Mouse (Mus musculus) cerebellum, adult 11-12 months (tissue): ENCODE measurements at regions not wholly inside any gene's neighbourhood (a gene's known extent, or its start where the extent isn't known, plus 50 kb on each side); places are given as distances from the start of the nearest gene placed in this dataset.

Source experiments
- DNase-seq: peaks from one replicate; pipeline ENCODE4 v3.0.0; 2022

DNA sequence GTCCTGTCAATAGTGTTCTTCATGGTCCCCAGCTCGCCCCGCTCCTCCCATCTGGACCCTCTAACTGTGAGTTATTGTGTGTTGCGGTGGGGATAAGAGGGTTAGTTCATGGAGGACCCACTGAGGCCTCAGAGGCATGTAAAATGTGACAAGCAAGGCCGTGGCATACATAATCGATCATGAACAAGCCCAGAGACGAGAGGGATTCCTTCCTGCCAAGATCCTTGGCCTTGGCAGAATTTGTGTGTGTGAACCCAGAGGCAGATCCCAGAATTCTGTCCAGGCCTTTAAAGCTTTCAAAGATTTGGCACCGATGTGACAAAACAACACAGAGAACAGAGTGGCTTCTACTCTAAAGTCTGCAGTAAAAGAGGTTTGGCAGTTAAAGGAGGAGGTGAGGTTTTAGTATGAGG lies 146.4 kb upstream of the Spdye4c start:
- DNase-seq, result no peak

DNA sequence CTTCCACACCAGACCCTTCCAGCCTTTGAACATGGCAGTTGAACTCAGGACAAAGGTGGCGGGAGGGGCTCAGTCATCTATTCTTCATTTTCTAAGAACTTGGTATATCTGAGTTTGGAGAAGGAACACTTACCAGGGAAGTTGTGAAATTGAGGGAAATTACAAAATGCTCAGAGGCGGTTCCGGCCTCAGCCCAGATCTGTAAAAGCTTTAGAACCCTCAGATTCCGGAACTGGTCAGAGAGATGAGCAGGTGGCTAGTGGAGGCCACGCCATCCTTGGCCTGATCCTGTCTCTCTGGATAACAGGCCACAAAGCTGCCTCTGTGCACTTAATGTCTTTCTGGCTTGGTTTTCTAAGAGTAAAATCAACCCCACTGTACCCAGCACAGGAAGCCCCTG lies 145.6 kb upstream of the Spdye4c start:
- DNase-seq, result no peak

DNA sequence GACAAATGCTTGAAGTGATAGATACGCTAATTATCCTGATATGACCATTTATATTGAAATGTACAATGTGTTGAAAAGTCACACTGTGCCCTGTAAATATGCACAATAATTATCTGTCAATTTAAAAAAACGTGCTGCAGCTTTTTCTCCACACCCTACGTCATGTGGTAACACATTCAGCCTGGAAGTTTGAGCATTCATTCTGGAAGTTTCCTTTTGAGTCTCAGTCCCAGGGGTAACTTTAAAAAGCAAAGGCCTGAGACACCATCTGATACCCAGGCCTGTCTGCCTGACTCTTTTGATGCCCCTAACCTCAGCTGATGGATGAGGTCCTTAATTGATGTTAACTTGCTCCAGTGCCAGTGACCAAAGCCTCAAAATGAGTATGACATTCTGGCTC lies 141.7 kb upstream of the Spdye4c start:
- DNase-seq, result no peak

DNA sequence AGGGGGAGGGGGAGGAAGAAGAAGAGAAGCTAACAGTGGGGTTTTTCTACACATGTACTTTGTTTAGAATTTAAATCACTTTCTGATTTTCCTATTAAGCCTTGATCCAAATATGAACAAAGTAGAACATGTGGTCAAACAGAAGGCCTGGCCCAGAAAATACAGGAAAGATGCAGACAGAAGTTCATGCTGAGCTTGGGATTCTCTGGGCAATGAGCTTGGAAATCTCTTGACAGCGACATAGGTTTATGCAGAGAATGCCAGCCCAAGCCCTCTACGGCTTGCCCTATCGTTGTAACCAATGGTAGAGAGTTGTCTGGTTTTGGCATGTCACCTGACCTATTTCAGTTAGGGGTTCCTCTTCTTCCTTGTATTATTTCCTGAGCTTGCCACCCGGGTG lies 141.0 kb upstream of the Spdye4c start:
- DNase-seq, result peak; percentile 34

DNA sequence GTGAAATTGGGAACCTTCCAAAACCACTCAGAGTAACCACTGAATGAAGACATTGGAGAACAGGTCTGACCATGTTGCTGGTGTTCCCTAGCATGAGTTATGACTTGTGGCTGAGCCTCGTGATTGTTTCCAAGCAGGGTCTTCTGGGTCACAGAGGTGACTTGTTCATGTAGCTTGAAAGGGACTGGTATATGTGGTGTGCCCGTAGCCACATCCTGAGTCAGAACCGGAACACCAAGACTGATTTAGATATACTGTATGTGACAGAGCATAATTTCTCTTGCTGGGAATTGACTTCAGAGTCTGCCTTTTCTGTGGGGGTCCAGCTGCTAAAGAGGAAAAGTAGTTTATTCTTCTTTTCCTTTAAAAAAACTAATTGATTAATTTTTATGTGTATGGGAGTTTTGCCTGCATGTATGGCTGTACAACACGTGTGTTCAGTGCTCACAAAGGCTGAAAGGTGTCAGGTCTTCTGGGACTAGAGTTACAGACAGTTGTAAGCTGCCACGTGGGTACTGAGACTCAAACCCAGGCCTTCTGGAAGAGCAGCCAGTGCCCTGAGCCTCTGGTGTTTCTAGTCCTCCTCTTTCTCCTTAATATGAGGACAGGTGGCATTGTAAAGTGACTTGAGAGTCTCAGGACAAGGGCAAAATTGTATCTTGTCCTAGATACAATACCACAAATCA lies 139.3 kb upstream of the Spdye4c start:
- DNase-seq, result no peak

DNA sequence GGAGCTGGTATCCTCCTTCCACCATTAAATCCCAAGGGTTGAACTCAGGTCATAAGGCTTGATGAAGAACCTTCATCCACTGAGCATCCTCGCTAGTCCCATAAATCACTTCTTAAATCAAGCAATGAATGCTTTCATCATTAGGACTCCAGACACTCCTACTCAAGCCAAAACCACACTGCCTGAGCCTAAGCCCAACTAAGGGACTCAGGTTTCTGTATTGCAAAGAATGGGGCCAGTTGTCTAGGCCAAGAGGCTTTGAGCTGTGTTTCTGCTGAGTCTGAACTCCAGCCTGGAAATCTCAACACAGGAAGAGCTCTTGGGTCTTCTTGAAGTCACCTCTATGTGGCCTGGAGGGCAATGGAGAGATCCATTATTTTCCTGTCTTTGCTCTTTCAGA lies 138.4 kb upstream of the Spdye4c start:
- DNase-seq, result no peak

DNA sequence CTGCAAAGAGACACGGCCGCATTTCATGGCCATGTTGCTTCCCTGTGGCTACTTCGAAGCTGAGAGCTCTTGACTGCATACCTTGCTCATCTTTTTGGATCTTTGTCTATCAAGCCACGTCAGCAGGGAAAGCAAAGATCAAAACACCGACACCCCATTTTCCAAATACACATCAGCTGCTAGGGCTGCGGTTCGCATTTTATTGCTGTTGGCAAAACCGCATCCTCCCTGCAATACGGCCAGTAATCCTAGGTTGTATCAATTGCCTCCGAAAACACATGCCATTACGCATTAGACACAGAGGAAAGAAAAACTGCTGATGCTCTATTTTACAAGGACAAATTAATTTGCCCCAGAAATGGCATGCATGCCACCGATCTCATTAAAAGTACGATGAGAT lies 136.5 kb upstream of the Spdye4c start:
- DNase-seq, result no peak

DNA sequence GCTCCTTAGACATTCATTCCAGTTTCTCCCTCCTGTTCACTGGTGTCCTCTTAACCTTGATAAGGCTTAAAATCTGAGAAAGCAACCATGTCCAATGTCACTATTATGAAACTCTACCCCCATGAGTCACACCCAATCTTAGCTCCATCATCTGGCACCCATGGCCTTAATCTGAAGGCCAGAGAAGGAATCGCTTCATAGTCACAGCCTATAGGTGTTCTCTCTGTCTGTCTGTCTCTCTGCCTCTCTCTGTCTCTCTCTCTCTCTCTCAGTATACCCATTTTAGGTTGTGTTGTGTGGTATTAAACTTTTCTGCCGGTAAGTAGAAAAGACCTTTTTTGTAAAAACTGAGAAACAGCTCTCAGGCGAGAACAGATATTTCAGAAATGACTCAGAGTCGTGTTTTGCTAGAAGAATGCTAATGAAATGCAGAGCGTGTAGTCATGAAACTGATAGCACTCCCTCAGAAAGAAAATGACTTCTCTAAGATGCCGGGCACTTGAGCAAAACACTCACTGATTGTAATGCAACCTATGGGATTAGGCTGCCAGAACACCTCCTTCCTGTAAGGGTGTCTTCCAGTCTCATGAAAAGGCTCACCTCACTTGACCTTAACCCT lies 133.3 kb upstream of the Spdye4c start:
- no peak for DNase-seq

DNA sequence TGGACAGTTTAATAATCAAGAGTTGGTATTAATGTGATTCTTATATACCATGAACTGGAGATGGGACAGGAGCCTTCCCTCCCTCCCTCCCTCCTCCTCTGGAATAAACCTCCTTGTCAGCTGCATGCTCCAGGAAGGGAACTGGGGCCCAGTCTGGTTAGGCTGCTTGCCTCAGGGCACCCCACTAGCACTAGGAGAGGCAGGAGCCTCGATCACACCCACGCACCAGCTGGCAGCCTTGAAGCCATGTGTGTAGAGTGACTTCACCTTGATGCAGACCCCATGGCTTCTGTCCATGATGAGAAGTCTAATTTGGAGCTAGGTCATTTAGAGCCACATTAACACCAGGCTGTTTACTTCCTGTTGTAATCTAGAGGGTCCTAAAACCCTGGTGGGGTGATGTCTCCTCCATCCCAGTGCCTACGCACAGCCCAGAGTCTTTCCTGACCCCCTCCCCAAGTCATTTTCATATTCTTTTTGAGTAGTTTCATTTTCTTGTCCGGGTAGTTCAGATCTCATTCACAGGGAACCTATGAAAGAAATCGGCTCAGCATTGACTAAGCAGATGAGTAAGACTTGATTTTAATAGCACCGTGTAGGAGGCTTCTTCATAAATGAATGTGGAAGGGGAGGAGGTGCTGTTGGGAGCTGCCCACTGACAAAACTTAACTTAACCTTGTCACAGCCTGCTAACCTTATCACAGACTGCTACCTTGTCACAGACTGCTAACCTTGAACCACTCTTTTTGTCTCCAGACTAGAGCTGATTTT lies 125.6 kb upstream of the Spdye4c start:
- peak; percentile 60 for DNase-seq

DNA sequence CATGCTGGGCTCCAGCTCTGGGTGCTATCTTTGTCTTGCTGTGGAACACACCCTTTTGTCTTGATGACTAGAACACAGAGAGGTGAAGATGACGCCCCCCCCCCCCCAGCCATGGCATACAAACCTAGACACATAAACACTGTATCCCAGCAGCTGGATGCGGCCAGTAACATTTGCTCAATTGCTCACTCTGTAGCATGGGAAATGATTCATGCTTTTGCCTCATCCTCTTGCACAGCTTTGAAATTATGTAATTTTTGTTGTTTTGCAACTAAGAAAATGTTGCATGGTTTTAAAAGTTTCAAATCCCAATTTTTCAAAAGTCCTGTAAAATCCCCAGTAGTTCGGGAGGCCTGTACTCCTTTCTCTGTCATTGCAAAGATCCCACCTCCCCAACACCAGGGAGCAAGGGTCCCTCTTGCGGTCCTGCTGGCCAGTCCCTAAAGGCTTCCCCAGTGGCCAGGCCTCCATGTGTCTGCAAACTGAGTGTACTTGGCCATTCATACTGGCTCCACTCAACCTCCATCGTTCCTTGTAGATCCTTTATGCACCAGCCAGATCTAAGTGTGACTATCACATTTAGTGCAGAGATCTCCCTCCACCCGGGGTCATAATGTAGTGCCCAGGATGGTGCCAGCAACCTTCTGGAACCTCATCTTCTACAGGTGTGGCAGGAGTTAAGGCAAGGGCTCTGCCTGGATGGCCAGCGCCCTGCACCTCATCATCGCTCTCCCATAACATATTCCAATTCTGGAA lies 123.3 kb upstream of the Spdye4c start:
- no peak for DNase-seq

DNA sequence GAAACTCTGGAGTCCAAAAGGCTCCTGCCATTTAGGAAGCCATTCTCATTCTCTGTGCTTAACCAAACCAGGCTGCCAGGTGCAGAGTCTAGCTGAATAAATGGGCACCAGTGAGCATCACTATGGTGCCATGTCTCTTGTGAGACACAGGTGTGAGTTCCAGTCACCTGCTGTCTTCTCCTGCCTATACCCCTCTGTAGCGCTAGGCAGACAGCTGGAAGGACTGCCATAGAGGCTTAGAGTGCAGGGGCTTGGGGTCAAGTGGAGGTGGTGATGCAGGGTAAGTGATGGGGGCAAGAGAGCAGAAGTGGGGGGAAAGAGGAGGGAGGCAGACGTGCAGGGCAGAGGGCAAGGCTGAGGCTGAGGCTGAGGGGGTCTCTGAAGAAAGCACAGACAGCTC lies 122.7 kb upstream of the Spdye4c start:
- no peak for DNase-seq

DNA sequence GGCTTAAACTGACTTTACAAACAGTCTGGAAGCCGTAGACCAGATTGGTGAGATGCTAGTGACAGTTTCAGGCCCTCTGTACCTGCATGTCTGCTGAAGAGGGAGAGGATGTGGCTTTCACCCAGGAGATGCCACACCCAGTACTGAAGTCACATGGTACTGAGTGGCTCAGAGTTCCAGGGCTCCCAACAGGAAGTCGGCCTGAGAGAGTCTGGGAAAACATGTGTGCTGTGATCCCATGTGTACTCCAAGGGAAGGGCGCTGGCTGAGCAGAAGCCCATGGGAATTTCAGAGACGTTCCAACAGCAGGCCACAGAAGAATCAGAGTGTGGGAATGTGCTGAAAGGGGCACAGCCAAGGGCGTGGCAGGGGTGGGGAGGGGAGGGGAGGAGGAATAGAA lies 120.7 kb upstream of the Spdye4c start:
- DNase-seq, result no peak

DNA sequence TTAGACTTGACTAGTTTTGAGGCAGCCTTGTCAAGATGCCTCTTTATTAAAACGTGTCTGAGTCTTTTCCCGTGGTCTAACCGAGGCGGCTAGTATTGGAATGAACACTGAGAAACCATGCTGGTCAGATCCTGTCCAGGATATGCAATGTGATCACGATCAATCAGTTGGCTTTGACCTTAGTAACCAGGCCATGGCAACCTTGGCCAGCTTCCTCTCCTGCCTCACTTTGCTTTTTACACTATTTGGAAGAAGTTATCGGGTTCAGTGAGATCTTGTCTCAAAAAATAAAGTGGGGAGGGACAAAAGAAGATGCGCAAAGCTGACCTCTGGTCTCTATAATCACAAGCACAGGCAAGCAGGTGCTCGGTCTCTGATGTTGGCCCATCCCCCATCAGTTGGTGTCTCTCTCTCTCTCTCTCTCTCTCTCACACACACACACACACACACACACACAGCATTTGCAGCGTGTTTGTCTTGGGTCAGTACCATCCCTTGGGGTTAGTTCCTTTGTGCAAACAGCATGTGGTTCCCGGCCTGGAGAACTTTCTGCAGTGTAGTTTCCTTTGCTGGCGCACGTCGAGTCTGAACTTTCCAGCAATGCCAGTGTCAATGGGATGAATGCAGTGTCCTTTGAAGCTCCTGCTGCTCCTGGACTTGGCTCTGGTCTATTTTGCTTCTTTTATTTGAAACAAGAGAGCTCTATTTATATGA lies 117.6 kb upstream of the Spdye4c start:
- no peak for DNase-seq

DNA sequence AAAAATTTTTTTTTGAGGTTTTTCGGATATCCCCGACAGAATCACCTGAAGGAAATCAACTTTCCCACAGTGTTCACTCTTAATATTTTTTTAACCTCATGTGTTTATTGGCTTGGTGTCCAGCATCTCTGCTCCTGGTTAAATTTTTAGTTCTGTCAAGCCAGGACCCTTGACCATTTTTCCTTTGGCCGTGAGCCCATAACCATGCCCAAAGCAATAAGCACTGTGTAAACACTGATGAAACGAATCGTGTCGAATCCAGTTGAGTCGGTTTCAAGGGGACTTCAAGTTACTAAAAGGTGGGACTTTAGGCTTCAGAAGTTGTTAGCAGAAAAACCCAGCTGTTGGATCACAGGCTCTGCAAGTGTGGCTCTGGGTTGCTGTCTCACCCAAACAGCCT lies 117.0 kb upstream of the Spdye4c start:
- DNase-seq, result no peak

DNA sequence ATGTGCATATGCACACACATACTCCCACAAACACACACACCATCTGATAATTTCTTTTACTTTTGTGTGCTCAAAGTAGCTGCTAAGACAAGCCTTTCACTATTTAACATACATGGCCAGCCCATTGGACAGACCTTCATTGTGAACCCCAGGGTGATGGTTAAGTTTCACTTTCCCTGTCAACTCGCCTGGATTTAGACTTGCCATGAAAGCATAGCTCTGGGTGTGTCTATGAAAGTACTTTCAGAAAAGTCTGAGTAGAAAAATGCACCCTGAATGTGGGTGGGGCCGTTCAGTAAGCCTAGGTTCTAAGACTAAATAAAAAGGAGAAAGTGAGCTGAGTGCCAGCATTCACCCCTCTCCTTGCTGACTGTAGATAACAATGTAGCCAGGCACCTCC lies 113.8 kb upstream of the Spdye4c start:
- DNase-seq, result no peak

DNA sequence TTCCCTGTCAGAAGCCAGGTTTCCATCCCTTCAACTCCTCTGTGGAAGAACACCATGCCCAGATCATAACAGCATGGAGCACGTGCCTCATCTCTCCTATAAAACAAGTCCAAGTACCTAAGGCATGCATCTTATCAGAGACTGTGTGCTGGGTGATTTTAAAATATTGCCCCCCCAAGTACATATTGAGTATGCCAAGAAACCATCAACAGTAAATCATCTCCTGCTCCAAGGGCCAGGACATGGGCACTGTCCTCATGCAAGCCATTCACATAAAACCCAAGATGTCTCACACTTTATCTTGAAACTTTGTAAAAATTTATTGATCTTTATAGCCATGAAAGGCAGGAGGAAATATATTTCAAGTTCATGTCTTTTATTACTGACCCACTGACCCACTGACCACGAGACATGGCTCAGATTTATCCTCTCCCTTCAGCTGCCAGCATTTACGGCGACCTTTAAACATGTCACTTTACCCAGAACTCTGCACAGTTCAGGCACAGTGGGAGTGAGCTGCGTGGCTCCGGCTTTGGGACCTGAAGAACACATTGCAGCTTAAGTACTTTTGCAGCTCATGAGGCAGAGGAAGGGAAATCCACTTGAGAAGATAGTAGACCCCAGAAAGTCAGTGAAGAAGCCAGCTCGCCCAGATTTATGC lies 99.7 kb upstream of the Spdye4c start:
- no peak for DNase-seq

DNA sequence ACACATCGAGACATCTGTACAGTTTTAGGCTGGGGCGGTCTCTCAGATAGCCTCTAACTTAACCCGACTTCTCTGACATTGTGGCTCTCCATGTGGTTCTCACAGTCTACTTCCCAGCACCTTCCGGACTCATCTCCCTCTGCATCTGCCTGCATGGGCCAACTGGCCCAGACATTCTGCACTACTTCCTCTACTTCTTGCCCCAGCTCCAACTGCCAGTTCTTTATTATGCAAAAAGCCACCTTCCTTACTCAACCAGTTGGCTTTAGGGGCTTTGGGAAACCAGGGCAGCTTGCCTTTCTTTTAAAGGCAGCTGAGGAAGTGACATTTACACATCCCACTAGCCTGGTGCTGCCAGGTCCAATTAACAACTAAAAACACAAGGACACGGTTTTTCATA lies 97.1 kb upstream of the Spdye4c start:
- no peak for DNase-seq

DNA sequence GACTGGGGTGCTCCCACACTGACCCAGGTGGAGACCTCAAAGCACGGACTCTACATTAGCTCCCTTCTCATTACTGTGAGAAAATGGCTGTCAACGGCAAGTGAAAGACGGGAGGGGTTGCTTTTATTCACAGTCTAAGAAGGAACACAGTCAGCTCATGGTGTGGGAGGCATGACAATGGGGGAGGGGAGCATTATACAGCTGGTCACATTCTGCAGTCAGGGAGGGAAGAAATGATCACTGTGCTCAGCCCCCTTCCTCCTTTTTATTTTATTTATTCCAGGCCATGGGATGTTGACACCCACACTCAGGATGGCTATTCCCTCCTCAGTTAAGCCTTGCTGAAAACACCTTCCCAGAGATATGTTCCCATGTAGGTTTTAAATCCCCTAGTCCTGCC lies 93.1 kb upstream of the Spdye4c start:
- no peak for DNase-seq

DNA sequence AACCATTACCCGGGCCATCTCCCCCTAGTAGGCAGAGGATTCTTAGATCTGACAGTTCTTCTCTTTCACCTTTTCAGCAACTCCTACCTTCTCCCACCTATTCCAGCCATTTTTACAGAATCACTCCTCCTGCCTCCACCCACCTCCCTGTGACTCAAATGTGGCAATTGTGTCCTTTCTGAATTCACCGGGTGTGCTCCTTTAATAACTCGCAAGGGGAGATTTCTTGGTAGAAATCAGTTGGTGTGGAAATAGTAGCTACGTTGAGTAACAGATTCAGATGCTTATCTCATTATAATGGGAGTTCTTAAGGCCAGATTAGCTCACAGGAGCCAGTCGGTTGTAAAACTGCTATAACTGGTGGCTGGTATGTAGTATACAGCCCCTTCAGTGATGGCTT lies 92.4 kb upstream of the Spdye4c start:
- no peak for DNase-seq

DNA sequence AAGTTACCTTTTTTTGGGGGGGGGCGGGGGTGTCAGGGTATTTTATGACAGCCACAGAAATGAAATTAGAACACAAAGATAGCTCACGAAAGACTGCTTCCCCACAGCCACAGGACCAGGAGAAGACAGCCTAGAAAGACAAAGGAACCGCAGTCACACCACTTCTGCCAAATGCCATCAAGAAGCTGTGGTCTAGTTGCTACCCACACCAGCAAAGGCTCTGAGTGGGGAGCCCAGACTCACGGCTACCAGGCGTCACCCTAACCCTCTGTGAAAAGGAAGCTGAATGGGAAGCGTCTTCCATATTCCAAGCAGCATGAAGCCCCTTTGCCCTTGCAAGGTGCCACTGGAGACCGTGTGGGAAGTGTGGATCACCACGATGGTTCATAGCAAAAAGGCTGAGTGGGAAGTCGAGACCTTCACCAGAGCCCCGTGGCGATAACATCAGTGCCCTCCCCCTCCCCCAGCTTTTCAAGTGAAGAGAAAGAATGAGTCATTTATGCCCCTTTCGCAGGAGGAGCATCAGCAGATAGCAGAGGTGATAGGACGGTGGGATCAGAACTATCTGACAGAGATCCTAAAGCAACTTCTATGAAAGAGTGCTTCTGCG lies 91.3 kb upstream of the Spdye4c start:
- DNase-seq, result no peak

DNA sequence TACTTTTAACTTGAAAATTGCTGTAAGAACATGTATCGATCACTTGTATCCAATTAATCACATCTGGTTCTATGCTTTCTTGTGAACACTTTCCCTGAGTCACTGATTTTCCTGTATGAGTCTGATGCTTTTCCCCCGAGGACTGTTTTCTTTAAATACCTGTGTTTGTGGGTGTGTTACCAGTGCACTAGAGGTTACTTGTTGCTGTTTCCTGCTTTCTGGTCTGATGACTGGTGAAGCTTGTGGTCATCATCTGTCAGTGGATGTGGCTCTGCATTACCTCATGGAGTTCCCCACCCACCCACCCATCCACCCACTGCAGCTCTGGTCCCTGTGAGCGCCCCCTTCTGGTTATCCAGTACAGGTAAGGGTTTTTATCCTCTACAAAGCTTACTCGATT lies 88.3 kb upstream of the Spdye4c start:
- DNase-seq, result no peak
